Mouse (Mus musculus) liver, postnatal 0 days (tissue): ENCODE results near the gene Olfr834. TPM values are rescaled to one million over a fixed set of nuclear protein-coding genes. Genes with fewer than 3 reads are reported as not detected.

Source experiments
- ATAC-seq: fragments of 200-750 bp; cut with Nextera tagmentation; 2 replicates; pipeline ENCODE4 v1.8.0; 2017; ENCODE audit warnings: mild to moderate bottlenecking, moderate library complexity
- DNase-seq: peaks from one replicate; pipeline ENCODE4 v3.0.0-alpha.2; 2016
- H3K27ac ChIP-seq: fragments of 300-500 bp; sonication (generic); 2 replicates; pipeline ENCODE4 v1.5.1; 2014; ENCODE audit warnings: antibody characterized with exemption, moderate library complexity, mild to moderate bottlenecking, low read depth
- H3K27me3 ChIP-seq: fragments of 300-500 bp; sonication (generic); 2 replicates; pipeline ENCODE4 v1.6.1; 2014; ENCODE audit warnings: low read length, control low read depth, mixed read lengths; ENCODE audit not compliant: insufficient read depth
- H3K36me3 ChIP-seq: fragments of 300-500 bp; sonication (generic); replicated peaks from 2 replicates; pipeline ENCODE4 v1.6.1; 2014; ENCODE audit warnings: mild to moderate bottlenecking, control low read depth, low read length, moderate library complexity, mixed read lengths; ENCODE audit not compliant: insufficient read depth
- H3K4me1 ChIP-seq: fragments of 300-500 bp; sonication (generic); 2 replicates; pipeline ENCODE4 v1.6.1; 2014; ENCODE audit warnings: antibody characterized with exemption, mild to moderate bottlenecking, control low read depth; ENCODE audit not compliant: insufficient read depth
- H3K4me2 ChIP-seq: fragments of 300-500 bp; sonication (generic); 2 replicates; pipeline ENCODE4 v1.6.1; 2014; ENCODE audit warnings: low read depth, mild to moderate bottlenecking, low read length, moderate library complexity, mixed read lengths
- H3K4me3 ChIP-seq: fragments of 300-500 bp; sonication (generic); 2 replicates; pipeline ENCODE4 v1.5.1; 2014; ENCODE audit warnings: low read depth, low read length
- H3K9ac ChIP-seq: fragments of 300-500 bp; sonication (generic); replicated peaks from 2 replicates; pipeline ENCODE4 v1.6.1; 2014; ENCODE audit warnings: mild to moderate bottlenecking, moderate library complexity
- H3K9me3 ChIP-seq: fragments of 300-500 bp; sonication (generic); 2 replicates; pipeline ENCODE4 v1.6.1; 2016; ENCODE audit warnings: mild to moderate bottlenecking, control low read depth, low read length, mixed read lengths
- CTCF ChIP-seq: sonication (generic); IDR thresholded peaks from 2 replicates; pipeline ENCODE4 v1.5.1; 2016; ENCODE audit warnings: antibody characterized with exemption, low read depth
- EP300 ChIP-seq: IDR thresholded peaks from 2 replicates; pipeline ENCODE4 v1.6.1; 2016; ENCODE audit warnings: antibody characterized with exemption, low read depth, mild to moderate bottlenecking
- WGBS: fragments of 180-500 bp; shearing (Covaris S2); extraction: QIAGEN DNeasy Blood & Tissue Kit; methylation state at CpG from one replicate; pipeline ENCODE4 v1.1.7; 2014; ENCODE audit not compliant: insufficient replicate concordance; 5-methylcytosine and 5-hydroxymethylcytosine counted together
- polyA plus RNA-seq: library from polyadenylated mRNA; unstranded; fragments of >200 nt; fragmentation: Nextera tagmentation; extraction: Ambion mirVana; gene quantifications from 2 replicates; pipeline ENCODE4 v1.2.1, GENCODE M21; 2015

Gene Olfr834
- not detected in 2 replicates for polyA plus RNA-seq

DNA sequence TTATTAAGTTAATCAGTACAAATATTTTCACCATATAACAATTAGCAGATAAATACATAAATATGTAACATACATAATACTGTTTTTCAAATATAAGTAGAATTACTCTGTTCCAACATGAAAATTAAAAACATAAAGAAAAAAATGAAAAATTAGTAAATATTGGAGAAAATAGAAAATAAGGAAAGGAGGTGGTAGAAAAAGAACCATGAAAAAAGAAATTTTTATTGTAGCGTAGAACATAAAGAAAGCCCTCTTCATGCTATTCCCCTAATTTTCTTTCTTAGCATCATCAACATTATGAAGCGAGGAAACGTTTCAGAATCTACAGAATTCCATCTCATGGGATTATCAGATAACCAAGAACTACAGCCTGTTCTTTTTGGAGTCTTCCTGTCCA, at the start of gene Olfr834:
Gene Olfr834 (plus strand): TSS at position 301 of the 400 bp plus-strand sequence.
- TF ChIP-seq EP300 (no peak), CTCF (no peak)
- H3K27me3 ChIP-seq: no peaks in the 10 kb centered on the region
- H3K36me3 ChIP-seq: no peaks in the 10 kb centered on the region
- H3K27ac ChIP-seq: no peak within 1 kb of the TSS
- H3K9me3 ChIP-seq: no peaks in the 10 kb centered on the region
- ATAC-seq (no peak), DNase-seq (no peak)
- H3K4me2 ChIP-seq: no peak within 1 kb of the TSS
- H3K9ac ChIP-seq: no peak within 1 kb of the TSS
- 71% methylated on average over 3 of the region's 3 CpGs for WGBS
- H3K4me3 ChIP-seq: no peak within 1 kb of the TSS
- no peaks in the 10 kb centered on the region for H3K4me1 ChIP-seq

DNA sequence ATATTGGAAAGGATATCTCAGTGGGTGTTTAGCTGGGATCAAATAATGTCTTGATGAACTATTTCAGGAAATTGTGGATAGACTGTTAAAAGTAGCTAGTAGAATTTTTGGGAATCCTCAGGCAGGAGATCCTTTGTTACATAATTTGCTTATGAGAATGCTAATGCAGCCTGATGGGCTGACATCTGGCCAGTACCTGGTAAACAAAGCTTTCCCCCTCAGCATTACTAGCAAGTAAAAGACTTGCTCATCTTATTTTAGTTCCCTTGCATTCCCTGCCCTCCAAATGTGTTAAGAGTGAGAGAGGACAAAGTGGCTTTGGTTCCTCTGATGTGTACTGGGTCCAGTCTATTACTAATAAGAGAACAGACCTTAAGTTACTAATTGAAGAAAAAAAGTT, 25.8 kb upstream of the Olfr834 start:
- Histone ChIP-seq H3K4me2 (no peak overlapping the region), H3K4me3 (no peak overlapping the region), H3K9me3 (no peaks in the 10 kb centered on the region), H3K9ac (no peak overlapping the region), H3K27ac (no peak overlapping the region), H3K36me3 (no peaks in the 10 kb centered on the region), H3K4me1 (no peaks in the 10 kb centered on the region), H3K27me3 (no peaks in the 10 kb centered on the region)
- TF ChIP-seq CTCF: no peak
- no peak for TF ChIP-seq EP300
- no peak for DNase-seq
- ATAC-seq: no peak

DNA sequence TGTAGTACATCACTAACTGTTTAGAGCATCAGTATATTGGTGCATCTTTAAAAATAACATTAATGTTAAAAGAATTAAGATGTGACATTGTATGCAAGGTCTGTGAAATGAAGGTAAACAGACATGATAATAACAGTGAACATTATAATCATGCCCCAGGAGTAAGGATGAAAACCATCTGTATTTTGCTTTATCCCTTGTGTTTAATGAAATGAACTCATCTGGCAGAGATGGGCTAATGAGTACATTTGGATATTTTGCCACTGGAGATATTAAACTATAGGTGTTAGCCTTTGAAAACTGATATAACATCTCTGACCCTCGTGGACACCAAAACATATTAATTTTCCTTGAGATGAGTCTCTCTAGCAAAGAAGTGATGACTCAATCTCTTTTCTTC, 44.6 kb downstream of the Olfr834 start, which contains the start of gene Olfr835:
Gene Olfr835 (plus strand): TSS at position 301 of the 400 bp plus-strand sequence.
- Histone ChIP-seq H3K27me3 (no peaks in the 10 kb centered on the region), H3K36me3 (no peaks in the 10 kb centered on the region), H3K27ac (no peak within 1 kb of the TSS), H3K9me3 (no peaks in the 10 kb centered on the region), H3K4me1 (no peaks in the 10 kb centered on the region), H3K4me3 (no peak within 1 kb of the TSS), H3K9ac (no peak within 1 kb of the TSS), H3K4me2 (no peak within 1 kb of the TSS)
- no peak for DNase-seq
- ATAC-seq: no peak
- TF ChIP-seq CTCF (no peak), EP300 (no peak)
- WGBS: 51% methylated on average over 1 of the region's 1 CpGs

Other genes with a start within 250 kb of the Olfr834 start
- not detected in 2 replicates for gene Olfr24, start 224.0 kb upstream of the Olfr834 start, polyA plus RNA-seq
- gene Olfr828, start 168.5 kb upstream of the Olfr834 start, polyA plus RNA-seq: not detected in 2 replicates
- gene Olfr829, start 133.1 kb upstream of the Olfr834 start, polyA plus RNA-seq: not detected in 2 replicates
- not detected in 2 replicates for gene Olfr830, start 113.3 kb upstream of the Olfr834 start, polyA plus RNA-seq
- not detected in 2 replicates for gene Olfr832, start 50.9 kb upstream of the Olfr834 start, polyA plus RNA-seq
- gene Olfr835, start 44.7 kb downstream of the Olfr834 start, polyA plus RNA-seq: not detected in 2 replicates
- not detected in 2 replicates for gene Olfr836, start 132.4 kb downstream of the Olfr834 start, polyA plus RNA-seq
- gene Olfr837, start 148.3 kb downstream of the Olfr834 start, polyA plus RNA-seq: not detected in 2 replicates
- not detected in 2 replicates for gene Olfr839-ps1, start 189.3 kb downstream of the Olfr834 start, polyA plus RNA-seq